Mouse (Mus musculus) heart, postnatal 0 days (tissue): Measurements from ENCODE around the gene Slc38a5. TPM values are rescaled to one million over a fixed set of nuclear protein-coding genes. Genes with fewer than 3 reads are reported as not detected.
A peak's percentile ranks its signal among the peaks of the same experiment; 100 is the strongest.

Source experiments
- ATAC-seq: fragments of 200-750 bp; cut with Nextera tagmentation; 2 replicates; pipeline ENCODE4 v1.8.0; 2017; ENCODE audit warnings: low read depth, moderate number of reproducible peaks, moderate library complexity; ENCODE audit not compliant: insufficient read depth
- DNase-seq: peaks from one replicate; pipeline ENCODE4 v3.0.0-alpha.2; 2016; ENCODE audit warnings: low spot score
- H3K27ac ChIP-seq: fragments of 300-500 bp; sonication (generic); 2 replicates; pipeline ENCODE4 v1.5.1; 2014; ENCODE audit warnings: low read depth, mild to moderate bottlenecking
- H3K27me3 ChIP-seq: fragments of 300-500 bp; sonication (generic); 2 replicates; pipeline ENCODE4 v1.6.1; 2014; ENCODE audit warnings: low read length, mixed read lengths; ENCODE audit not compliant: control insufficient read depth, insufficient read depth
- H3K36me3 ChIP-seq: fragments of 300-500 bp; sonication (generic); replicated peaks from 2 replicates; pipeline ENCODE4 v1.6.1; 2014; ENCODE audit warnings: low read length, mixed read lengths; ENCODE audit not compliant: control insufficient read depth, insufficient read depth
- H3K4me1 ChIP-seq: fragments of 300-500 bp; sonication (generic); 2 replicates; pipeline ENCODE4 v1.6.1; 2014; ENCODE audit warnings: antibody characterized with exemption; ENCODE audit not compliant: control insufficient read depth, insufficient read depth
- H3K4me2 ChIP-seq: fragments of 300-500 bp; sonication (generic); 2 replicates; pipeline ENCODE4 v1.6.1; 2014; ENCODE audit warnings: low read depth, mild to moderate bottlenecking, low read length, moderate library complexity
- H3K4me3 ChIP-seq: fragments of 300-500 bp; sonication (generic); 2 replicates; pipeline ENCODE4 v1.5.1; 2014; ENCODE audit warnings: low read depth, low read length
- H3K9ac ChIP-seq: fragments of 300-500 bp; sonication (generic); replicated peaks from 2 replicates; pipeline ENCODE4 v1.6.1; 2014; ENCODE audit warnings: low read depth, low read length, mixed read lengths
- H3K9me3 ChIP-seq: fragments of 300-500 bp; sonication (generic); replicated peaks from 2 replicates; pipeline ENCODE4 v1.6.1; 2016; ENCODE audit warnings: low read length; ENCODE audit not compliant: control insufficient read depth
- CTCF ChIP-seq: IDR thresholded peaks from 2 replicates; pipeline ENCODE4 v1.5.1; 2016; ENCODE audit warnings: antibody characterized with exemption, control low read depth, low read depth
- EP300 ChIP-seq: IDR thresholded peaks from 2 replicates; pipeline ENCODE4 v1.6.1; 2016; ENCODE audit warnings: antibody characterized with exemption, low read depth
- WGBS: fragments of 180-500 bp; shearing (Covaris S2); extraction: QIAGEN DNeasy Blood & Tissue Kit; methylation state at CpG from one replicate; pipeline ENCODE4 v1.1.7; 2014; 5-methylcytosine and 5-hydroxymethylcytosine counted together
- polyA plus RNA-seq: library from polyadenylated mRNA; unstranded; fragments of >200 nt; fragmentation: Nextera tagmentation; extraction: Ambion mirVana; gene quantifications from 2 replicates; pipeline ENCODE4 v1.2.1, GENCODE M21; 2015
- total RNA-seq: library from RNA; depleted of rRNA; stranded (reverse); fragments of >200 nt; gene quantifications from 2 replicates; pipeline ENCODE4 v1.2.3, GENCODE M21; 2014; ENCODE audit warnings: low replicate concordance

Gene Slc38a5
- total and polyA plus RNA-seq, 2 experiments from 2014 or later = 5.8 to 10.5 TPM

GRCm38 (mm10) chrX:8236704-8237103, 34.2 kb upstream of the Slc38a5 start:
- H3K27ac ChIP-seq = no peak overlapping the region
- no peak overlapping the region for H3K4me3 ChIP-seq
- H3K9ac ChIP-seq = no peak overlapping the region
- ATAC-seq (no peak), DNase-seq (no peak)
- no peak overlapping the region for H3K4me2 ChIP-seq
- no peaks in the 10 kb centered on the region for H3K9me3 ChIP-seq
- no peaks in the 10 kb centered on the region for H3K27me3 ChIP-seq
- 72% methylated on average over 2 of the region's 2 CpGs for WGBS
- H3K4me1 ChIP-seq = no peaks in the 10 kb centered on the region
- H3K36me3 ChIP-seq = peaks cover 6% of the 10 kb centered on the region; the same call in 1 of the 2 replicates
- TF ChIP-seq CTCF = no peak
- TF ChIP-seq EP300 = no peak

GRCm38 (mm10) chrX:8238804-8239395, 32.0 kb upstream of the Slc38a5 start:
- Histone ChIP-seq H3K36me3 (peaks cover 6% of the 10 kb centered on the region; the same call in 1 of the 2 replicates), H3K4me1 (no peaks in the 10 kb centered on the region), H3K27me3 (no peaks in the 10 kb centered on the region), H3K9ac (no peak overlapping the region), H3K4me3 (no peak overlapping the region), H3K9me3 (no peaks in the 10 kb centered on the region), H3K4me2 (no peak overlapping the region), H3K27ac (no peak overlapping the region)
- TF ChIP-seq EP300 = no peak
- TF ChIP-seq CTCF = no peak
- DNase-seq = no peak
- no peak for ATAC-seq
- WGBS = 64% methylated on average over 13 of the region's 13 CpGs

- no peak overlapping the region for H3K27ac ChIP-seq
- H3K4me2 ChIP-seq = no peak overlapping the region
- 0 out of 2 replicates have a peak, but pooled peaks have one; percentile 14 for TF ChIP-seq CTCF
- TF ChIP-seq EP300 = no peak
- WGBS = 79% methylated on average over 2 of the region's 2 CpGs
- H3K4me1 ChIP-seq = no peaks in the 10 kb centered on the region
- DNase-seq (no peak), ATAC-seq (no peak)
- no peaks in the 10 kb centered on the region for H3K27me3 ChIP-seq
- H3K9ac ChIP-seq = no peak overlapping the region
- no peaks in the 10 kb centered on the region for H3K9me3 ChIP-seq
- H3K4me3 ChIP-seq = no peak overlapping the region
- no peaks in the 10 kb centered on the region for H3K36me3 ChIP-seq
Measured at GRCm38 (mm10) chrX:8247680-8248079, 23.3 kb upstream of the Slc38a5 start.

- no peak overlapping the region for H3K4me2 ChIP-seq
Measured at GRCm38 (mm10) chrX:8248542-8249120, 22.3 kb upstream of the Slc38a5 start.

GRCm38 (mm10) chrX:8251789-8252333, 19.1 kb upstream of the Slc38a5 start:
- H3K27me3 ChIP-seq = no peaks in the 10 kb centered on the region
- peak; percentile 47 for ATAC-seq
- peak overlapping the region; percentile 56 for H3K4me3 ChIP-seq
- DNase-seq = no peak
- H3K4me1 ChIP-seq = no peaks in the 10 kb centered on the region
- H3K4me2 ChIP-seq = peak overlapping the region; percentile 65
- no peak overlapping the region for H3K27ac ChIP-seq
- H3K9ac ChIP-seq = peak overlapping the region; percentile 57
- H3K9me3 ChIP-seq = no peaks in the 10 kb centered on the region
- WGBS = 14% methylated on average over 18 of the region's 18 CpGs
- no peak for TF ChIP-seq EP300
- no peak for TF ChIP-seq CTCF
- no peaks in the 10 kb centered on the region for H3K36me3 ChIP-seq

More at GRCm38 (mm10) chrX:8248542-8249120, 22.3 kb upstream of the Slc38a5 start:
- H3K4me1 ChIP-seq = no peaks in the 10 kb centered on the region
- no peak overlapping the region for H3K27ac ChIP-seq
- DNase-seq = no peak
- H3K9ac ChIP-seq = no peak overlapping the region
- no peaks in the 10 kb centered on the region for H3K27me3 ChIP-seq
- TF ChIP-seq CTCF (no peak), EP300 (no peak)
- no peaks in the 10 kb centered on the region for H3K9me3 ChIP-seq
- no peaks in the 10 kb centered on the region for H3K36me3 ChIP-seq
- WGBS = 66% methylated on average over 8 of the region's 8 CpGs
- no peak for ATAC-seq
- H3K4me3 ChIP-seq = no peak overlapping the region
